Mouse (Mus musculus) liver, embryonic 14.5 days (tissue): ENCODE results near the gene Bnip1. TPM values are rescaled to one million over a fixed set of nuclear protein-coding genes. Genes with fewer than 3 reads are reported as not detected.

Experiments used
- ATAC-seq: fragments of 200-750 bp; cut with Nextera tagmentation; 2 replicates; pipeline ENCODE4 v1.8.0; 2017; ENCODE audit warnings: moderate number of reproducible peaks, mild to moderate bottlenecking, moderate library complexity; ENCODE audit not compliant: insufficient read depth
- DNase-seq, 3 experiments: peaks; one replicate each; pipeline ENCODE4 v3.0.0-alpha.2; 2012 to 2013; ENCODE audit warnings: low read depth in 3 of 3, low spot score in 3 of 3
- H3K27ac ChIP-seq: fragments of 300-500 bp; sonication (generic); 2 replicates; pipeline ENCODE4 v1.5.1; 2014; ENCODE audit warnings: moderate library complexity, mild to moderate bottlenecking, control low read depth, inconsistent platforms
- H3K27me3 ChIP-seq: fragments of 300-500 bp; sonication (generic); 2 replicates; pipeline ENCODE4 v1.6.1; 2014; ENCODE audit warnings: mild to moderate bottlenecking, low read length, moderate library complexity; ENCODE audit not compliant: control insufficient read depth, insufficient read depth
- H3K36me3 ChIP-seq: fragments of 300-500 bp; sonication (generic); replicated peaks from 2 replicates; pipeline ENCODE4 v1.6.1; 2014; ENCODE audit warnings: low read depth; ENCODE audit not compliant: control insufficient read depth, insufficient read depth
- H3K4me1 ChIP-seq, 2 experiments: fragments of 200-500 bp in 1 of 2; fragments of 300-500 bp in 1 of 2; sonication (generic) in 1 of 2; replicated peaks; 2 replicates each; pipeline ENCODE4 v1.6.1; 2012 to 2014; ENCODE audit warnings: antibody characterized with exemption in 1 of 2, inconsistent platforms in 1 of 2, low read length in 1 of 2; ENCODE audit not compliant: control insufficient read depth in 2 of 2, insufficient read depth in 2 of 2
- H3K4me2 ChIP-seq: fragments of 300-500 bp; sonication (generic); 2 replicates; pipeline ENCODE4 v1.6.1; 2014; ENCODE audit warnings: low read depth, mild to moderate bottlenecking, control low read depth, moderate library complexity
- H3K4me3 ChIP-seq, 2 experiments: fragments of 200-500 bp in 1 of 2; fragments of 300-500 bp in 1 of 2; sonication (generic) in 1 of 2; 2 replicates each; pipeline ENCODE4 v1.5.1; 2012 to 2014; ENCODE audit warnings: low read depth in 2 of 2, low read length in 2 of 2, mild to moderate bottlenecking in 2 of 2, control low read depth in 1 of 2, inconsistent platforms in 1 of 2, moderate library complexity in 1 of 2; ENCODE audit not compliant: insufficient read depth in 1 of 2
- H3K9ac ChIP-seq: fragments of 300-500 bp; sonication (generic); replicated peaks from 2 replicates; pipeline ENCODE4 v1.6.1; 2014; ENCODE audit warnings: mild to moderate bottlenecking, control low read depth, moderate library complexity
- H3K9me3 ChIP-seq: fragments of 300-500 bp; sonication (generic); 2 replicates; pipeline ENCODE4 v1.6.1; 2016; ENCODE audit warnings: low read length, mixed read lengths; ENCODE audit not compliant: control insufficient read depth
- CTCF ChIP-seq: IDR thresholded peaks from 2 replicates; pipeline ENCODE4 v1.5.1; 2016; ENCODE audit warnings: antibody characterized with exemption, low read depth, control low read depth
- EP300 ChIP-seq: IDR thresholded peaks from 2 replicates; pipeline ENCODE4 v1.6.1; 2016; ENCODE audit warnings: antibody characterized with exemption, low read depth
- WGBS: fragments of 180-500 bp; shearing (Covaris S2); extraction: QIAGEN DNeasy Blood & Tissue Kit; methylation state at CpG from one replicate; pipeline ENCODE4 v1.1.7; 2014; ENCODE audit not compliant: insufficient replicate concordance; 5-methylcytosine and 5-hydroxymethylcytosine counted together
- polyA plus RNA-seq, 2 experiments: library from polyadenylated mRNA; depleted of rRNA in 1 of 2; stranded (reverse) in 1 of 2; unstranded in 1 of 2; fragments of >200 nt; fragmentation: Nextera tagmentation in 1 of 2; extraction: Ambion mirVana in 1 of 2; gene quantifications; 2 replicates each; pipeline versions ENCODE4 v1.2.1 to v1.2.3; 2012 to 2014

Bnip1 gene
- polyA plus RNA-seq, 2 experiments: 13.7 to 15.0 TPM

DNA sequence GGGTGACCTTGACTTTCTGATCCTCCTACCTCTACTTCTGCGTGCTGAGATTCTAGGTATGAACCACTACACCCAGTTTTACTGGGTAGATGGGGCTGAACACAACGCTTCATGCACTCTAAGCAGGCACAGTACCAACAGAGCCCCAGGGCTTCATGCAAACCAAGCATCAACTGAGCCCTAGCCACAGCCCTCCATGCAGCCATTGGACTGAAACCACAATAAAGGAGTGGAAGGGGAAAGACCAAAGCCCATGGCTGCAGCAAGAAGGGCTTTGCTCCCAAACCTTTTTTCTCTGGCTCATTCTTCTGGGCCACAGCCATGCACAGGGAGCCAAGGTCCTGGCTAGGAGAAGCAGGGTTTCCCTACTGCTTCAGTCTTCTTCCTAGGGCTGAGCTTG lies 31.7 kb downstream of the Bnip1 start:
- Histone ChIP-seq H3K4me2 (no peak overlapping the region), H3K4me3 (no peak overlapping the region), H3K9me3 (no peaks in the 10 kb centered on the region), H3K27ac (no peak overlapping the region), H3K9ac (no peak overlapping the region), H3K27me3 (no peaks in the 10 kb centered on the region; the same call in 1 of the 2 replicates), H3K36me3 (no peaks in the 10 kb centered on the region), H3K4me1 (no peaks in the 10 kb centered on the region)
- WGBS: 52% methylated on average over 2 of the region's 2 CpGs
- TF ChIP-seq CTCF (no peak), EP300 (no peak)
- ATAC-seq (no peak), DNase-seq (no peak)

DNA sequence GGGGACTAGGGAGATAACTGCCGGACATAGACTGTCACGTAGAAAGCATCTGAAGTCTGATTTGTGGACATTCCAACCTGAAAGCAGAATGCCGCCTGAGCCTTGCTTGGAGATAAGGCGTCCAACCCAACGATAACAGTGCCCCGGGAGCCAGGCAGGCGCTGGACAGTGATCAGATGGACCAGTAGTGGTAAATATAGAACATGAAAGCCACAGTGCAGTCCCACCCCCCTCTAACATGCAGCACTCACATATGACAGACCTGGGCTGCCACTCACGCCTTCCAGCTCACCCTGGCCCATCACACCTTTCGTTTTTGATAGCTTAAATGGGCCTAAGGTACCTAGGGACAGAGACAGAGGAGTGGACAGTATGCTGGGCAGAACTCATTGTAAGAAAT lies 32.6 kb downstream of the Bnip1 start:
- no peak for ATAC-seq

DNA sequence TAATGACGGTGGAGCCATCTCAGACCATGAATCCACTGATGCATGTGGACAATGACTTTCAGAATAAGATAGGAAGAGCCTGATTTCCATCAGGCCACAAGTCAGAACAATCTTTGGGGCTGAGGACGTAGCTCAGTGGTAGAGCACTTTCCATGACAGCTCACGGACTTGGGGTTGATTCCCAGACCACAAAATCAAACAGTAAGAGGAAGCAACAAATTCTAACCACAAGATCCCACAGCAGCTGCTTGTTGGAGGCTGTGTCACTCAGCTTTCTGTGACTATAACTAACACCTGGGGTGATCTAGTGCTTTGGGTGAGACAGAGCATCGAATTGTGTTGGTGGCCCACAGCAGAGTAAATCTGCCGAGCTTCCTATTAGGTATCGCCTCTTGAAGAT lies 35.9 kb downstream of the Bnip1 start:
- Histone ChIP-seq H3K4me1 (no peaks in the 10 kb centered on the region), H3K27me3 (no peaks in the 10 kb centered on the region), H3K4me3 (no peak overlapping the region), H3K9me3 (no peaks in the 10 kb centered on the region), H3K27ac (no peak overlapping the region), H3K9ac (no peak overlapping the region), H3K36me3 (no peaks in the 10 kb centered on the region), H3K4me2 (no peak overlapping the region)
- 34% methylated on average over 6 of the region's 6 CpGs for WGBS
- DNase-seq (no peak), ATAC-seq (no peak)
- TF ChIP-seq CTCF (no peak), EP300 (no peak)

More for the DNA sequence above, 32.6 kb downstream of the Bnip1 start:
- no peaks in the 10 kb centered on the region for H3K9me3 ChIP-seq
- no peaks in the 10 kb centered on the region; the same call in 1 of the 2 replicates for H3K27me3 ChIP-seq
- H3K4me2 ChIP-seq: no peak overlapping the region
- H3K4me3 ChIP-seq: no peak overlapping the region
- H3K27ac ChIP-seq: no peak overlapping the region
- DNase-seq: no peak
- no peak overlapping the region for H3K9ac ChIP-seq
- TF ChIP-seq EP300: no peak
- TF ChIP-seq CTCF: no peak
- 54% methylated on average over 9 of the region's 9 CpGs for WGBS
- H3K4me1 ChIP-seq: no peaks in the 10 kb centered on the region
- H3K36me3 ChIP-seq: no peaks in the 10 kb centered on the region

DNA sequence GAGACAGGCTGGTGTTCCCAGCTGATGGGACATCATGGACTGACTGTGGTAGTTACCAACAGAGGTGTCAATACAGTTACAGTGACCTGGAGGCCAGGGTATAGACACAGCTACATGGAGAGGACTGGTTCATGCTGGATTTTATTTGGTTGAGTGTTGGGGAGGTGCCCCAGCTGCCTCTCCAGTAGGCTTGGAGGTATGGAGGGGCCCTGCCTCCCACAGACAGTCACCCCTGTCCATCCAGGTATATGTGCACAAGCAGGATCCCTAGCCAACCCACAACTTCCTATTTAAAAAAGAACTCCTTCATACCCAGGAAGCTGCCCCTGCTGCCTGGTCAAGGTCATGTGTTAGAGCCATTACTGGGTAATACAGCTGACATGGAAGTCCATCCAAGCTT lies 36.9 kb downstream of the Bnip1 start:
- Histone ChIP-seq H3K27me3 (no peaks in the 10 kb centered on the region), H3K9me3 (no peaks in the 10 kb centered on the region), H3K36me3 (no peaks in the 10 kb centered on the region), H3K4me2 (no peak overlapping the region), H3K4me1 (no peaks in the 10 kb centered on the region), H3K4me3 (no peak overlapping the region), H3K27ac (no peak overlapping the region), H3K9ac (no peak overlapping the region)
- DNase-seq (no peak), ATAC-seq (no peak)
- TF ChIP-seq EP300 (no peak), CTCF (no peak)

DNA sequence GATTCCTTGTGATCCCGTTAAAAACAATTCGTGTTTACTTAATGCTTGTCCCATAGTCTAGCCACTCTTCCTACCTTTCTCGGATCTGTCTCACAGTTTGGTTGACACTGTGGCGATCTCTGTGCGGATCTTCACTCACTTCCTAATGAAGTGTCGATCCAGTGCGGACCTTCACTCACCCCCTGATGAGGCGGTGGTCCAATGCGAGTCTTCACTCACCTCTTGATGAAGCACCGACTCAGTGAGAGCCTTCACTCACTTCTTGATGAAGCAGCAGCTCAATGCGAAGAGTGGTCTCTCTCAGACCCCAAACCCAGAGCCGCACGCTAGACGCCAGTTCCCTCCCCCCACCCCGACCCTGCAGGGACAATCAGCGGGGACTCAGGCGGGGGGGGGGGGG lies 45.3 kb downstream of the Bnip1 start:
- DNase-seq (no peak), ATAC-seq (no peak)
- Histone ChIP-seq H3K36me3 (no peaks in the 10 kb centered on the region), H3K4me1 (no peaks in the 10 kb centered on the region), H3K4me2 (no peak overlapping the region), H3K9ac (no peak overlapping the region), H3K27ac (no peak overlapping the region), H3K9me3 (no peaks in the 10 kb centered on the region), H3K4me3 (no peak overlapping the region), H3K27me3 (peaks cover 3% of the 10 kb centered on the region; the same call in 1 of the 2 replicates)
- TF ChIP-seq EP300: no peak
- no peak for TF ChIP-seq CTCF
- WGBS: 57% methylated on average over 16 of the region's 17 CpGs
